Mouse (Mus musculus): ENCODE measurements around the gene Phkg2. TPM values are rescaled to one million over a fixed set of nuclear protein-coding genes. Genes with fewer than 3 reads are reported as not detected.

Phkg2 gene
- polyA plus RNA-seq, 1 experiment = 143 TPM

DNA sequence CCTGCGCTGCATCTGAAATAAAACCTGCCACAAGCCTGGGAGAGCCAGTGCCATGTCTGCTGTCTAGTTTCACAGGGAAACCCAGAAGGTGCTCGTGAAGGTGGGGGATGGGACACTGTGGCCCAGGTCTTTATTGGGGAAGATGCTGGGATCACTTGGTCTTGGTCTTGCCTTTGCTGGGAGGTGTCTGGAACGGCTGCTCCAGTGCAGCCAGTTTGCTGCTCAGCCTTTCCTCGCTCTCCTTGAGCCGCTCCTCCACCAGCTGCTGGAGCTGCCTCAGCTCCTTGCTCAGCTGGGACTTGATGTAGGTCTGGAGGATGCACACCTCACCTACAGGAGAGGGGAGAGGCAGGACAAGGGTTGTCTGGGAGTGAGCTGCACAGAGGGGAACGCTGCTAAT is 10.1 kb downstream of the Phkg2 start:
- Histone ChIP-seq H3K27ac (ENCODE audit: insufficient read depth, low read length) (no peak overlapping the region), H3K4me3 (ENCODE audit: insufficient read depth, low read length) (no peak overlapping the region), H3K4me1 (ENCODE audit: control insufficient read depth, insufficient read depth, low read length) (peaks cover 2% of the 10 kb centered on the region; the same call in 1 of the 2 replicates)
- TF ChIP-seq POLR2A (IDR thresholded peaks at IDR 0.05; ENCODE audit: extremely low read depth, insufficient read depth, low read length) (no peak), CTCF (IDR thresholded peaks at IDR 0.05; ENCODE audit: extremely low read depth, insufficient read depth, low read length) (no peak)

DNA sequence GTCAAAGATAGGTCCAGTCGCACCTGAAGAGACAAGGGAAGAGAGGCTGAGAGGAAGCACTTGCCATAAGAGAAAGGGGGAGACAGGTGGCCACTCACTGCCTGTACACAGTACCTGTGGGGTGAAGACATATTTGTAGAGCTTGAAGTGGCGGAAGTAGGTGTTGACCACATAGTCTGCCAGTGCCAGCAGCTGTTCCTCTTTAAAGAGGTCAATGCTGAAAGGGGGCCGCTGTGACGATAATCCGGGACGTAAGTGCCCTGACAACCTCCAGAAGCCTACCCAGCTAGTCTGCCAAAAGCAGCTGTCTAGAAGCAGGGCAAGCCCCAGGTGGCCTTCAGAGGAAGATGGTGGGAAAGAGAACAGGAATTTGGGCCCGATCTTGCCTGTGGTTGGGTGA is 11.9 kb downstream of the Phkg2 start:
- Histone ChIP-seq H3K27ac (ENCODE audit: insufficient read depth, low read length) (no peak overlapping the region), H3K4me3 (ENCODE audit: insufficient read depth, low read length) (no peak overlapping the region), H3K4me1 (ENCODE audit: control insufficient read depth, insufficient read depth, low read length) (peaks cover 8% of the 10 kb centered on the region)
- no peak for TF ChIP-seq CTCF (IDR thresholded peaks at IDR 0.05; ENCODE audit: extremely low read depth, insufficient read depth, low read length)
- TF ChIP-seq POLR2A (IDR thresholded peaks at IDR 0.05; ENCODE audit: extremely low read depth, insufficient read depth, low read length) = no peak

DNA sequence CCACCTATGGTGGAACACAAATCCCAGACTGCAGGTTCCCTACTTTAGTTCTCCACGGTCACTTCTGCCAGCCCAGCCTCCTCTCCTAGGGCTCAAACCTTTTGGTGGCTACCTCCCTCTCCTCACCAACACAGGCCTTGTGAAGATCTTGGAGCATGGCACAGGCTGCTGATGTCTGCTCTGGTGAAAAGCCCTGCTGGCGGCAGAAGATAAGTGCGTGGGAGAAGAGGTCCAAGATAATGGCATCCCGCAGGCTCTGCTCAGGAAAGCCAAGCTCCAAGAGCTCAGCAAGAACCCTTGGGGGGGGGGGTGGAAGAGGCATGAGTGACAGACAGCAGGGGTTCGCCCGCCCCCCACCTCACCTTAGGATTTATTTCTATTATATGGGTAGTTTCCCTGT is 13.0 kb downstream of the Phkg2 start:
- Histone ChIP-seq H3K27ac (ENCODE audit: insufficient read depth, low read length) (no peak overlapping the region), H3K4me3 (ENCODE audit: insufficient read depth, low read length) (no peak overlapping the region), H3K4me1 (ENCODE audit: control insufficient read depth, insufficient read depth, low read length) (peaks cover 8% of the 10 kb centered on the region)
- TF ChIP-seq POLR2A (IDR thresholded peaks at IDR 0.05; ENCODE audit: extremely low read depth, insufficient read depth, low read length) (no peak), CTCF (IDR thresholded peaks at IDR 0.05; ENCODE audit: extremely low read depth, insufficient read depth, low read length) (no peak)

GRCm38 (mm10) chr7:127587196-127587595 is 14.1 kb downstream of the Phkg2 start:
- Histone ChIP-seq H3K4me3 (ENCODE audit: insufficient read depth, low read length) (no peak overlapping the region; the same call in 1 of the 2 replicates), H3K27ac (ENCODE audit: insufficient read depth, low read length) (no peak overlapping the region), H3K4me1 (ENCODE audit: control insufficient read depth, insufficient read depth, low read length) (peaks cover 8% of the 10 kb centered on the region)
- TF ChIP-seq CTCF (IDR thresholded peaks at IDR 0.05; ENCODE audit: extremely low read depth, insufficient read depth, low read length) (no peak), POLR2A (IDR thresholded peaks at IDR 0.05; ENCODE audit: extremely low read depth, insufficient read depth, low read length) (no peak)

- H3K4me1 ChIP-seq (ENCODE audit: control insufficient read depth, insufficient read depth, low read length) = peaks cover 8% of the 10 kb centered on the region
- no peak for TF ChIP-seq CTCF (IDR thresholded peaks at IDR 0.05; ENCODE audit: extremely low read depth, insufficient read depth, low read length)
- peak; percentile 82 for TF ChIP-seq POLR2A (IDR thresholded peaks at IDR 0.05; ENCODE audit: extremely low read depth, insufficient read depth, low read length)
- no peak within 1 kb of the TSS for H3K27ac ChIP-seq (ENCODE audit: insufficient read depth, low read length)
- H3K4me3 ChIP-seq (ENCODE audit: insufficient read depth, low read length) = peak within 1 kb of the TSS; percentile 76
Measured at GRCm38 (mm10) chr7:127588011-127588871, 15.1 kb downstream of the Phkg2 start, which contains the start of the genes Ccdc189 and Rnf40. Gene Ccdc189, minus strand, starts transcription at chr7:127588595. Gene Rnf40, plus strand, starts transcription at chr7:127588767.

DNA sequence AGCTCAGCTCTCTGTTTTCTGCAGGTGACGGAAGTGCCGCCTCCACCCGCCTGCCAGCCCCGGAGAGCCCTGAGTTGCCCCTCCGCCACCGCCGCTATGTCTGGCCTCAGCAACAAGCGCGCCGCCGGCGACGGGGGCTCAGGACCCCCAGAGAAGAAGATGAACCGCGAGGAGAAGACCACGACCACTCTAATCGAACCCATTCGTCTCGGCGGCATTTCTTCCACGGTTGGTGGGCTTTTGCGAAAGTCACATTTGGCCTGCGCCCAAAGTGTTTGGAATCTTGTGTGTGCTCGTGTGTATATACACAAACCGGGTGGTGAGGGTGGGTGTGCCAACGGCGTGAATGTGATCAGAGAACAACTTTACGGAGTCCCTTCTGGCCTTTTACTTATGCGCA is 15.8 kb downstream of the Phkg2 start:
- no peak overlapping the region for H3K27ac ChIP-seq (ENCODE audit: insufficient read depth, low read length)
- H3K4me3 ChIP-seq (ENCODE audit: insufficient read depth, low read length) = peak overlapping the region; percentile 76
- peaks cover 8% of the 10 kb centered on the region for H3K4me1 ChIP-seq (ENCODE audit: control insufficient read depth, insufficient read depth, low read length)
- TF ChIP-seq CTCF (IDR thresholded peaks at IDR 0.05; ENCODE audit: extremely low read depth, insufficient read depth, low read length) (no peak), POLR2A (IDR thresholded peaks at IDR 0.05; ENCODE audit: extremely low read depth, insufficient read depth, low read length) (no peak)

GRCm38 (mm10) chr7:127589637-127590036 is 16.5 kb downstream of the Phkg2 start:
- peaks cover 8% of the 10 kb centered on the region for H3K4me1 ChIP-seq (ENCODE audit: control insufficient read depth, insufficient read depth, low read length)
- TF ChIP-seq POLR2A (IDR thresholded peaks at IDR 0.05; ENCODE audit: extremely low read depth, insufficient read depth, low read length) = no peak
- TF ChIP-seq CTCF (IDR thresholded peaks at IDR 0.05; ENCODE audit: extremely low read depth, insufficient read depth, low read length) = no peak
- H3K4me3 ChIP-seq (ENCODE audit: insufficient read depth, low read length) = peak overlapping the region; percentile 76; the same call in 1 of the 2 replicates
- no peak overlapping the region for H3K27ac ChIP-seq (ENCODE audit: insufficient read depth, low read length)

GRCm38 (mm10) chr7:127591108-127591507 is 18.0 kb downstream of the Phkg2 start:
- H3K4me1 ChIP-seq (ENCODE audit: control insufficient read depth, insufficient read depth, low read length) = peaks cover 8% of the 10 kb centered on the region
- no peak for TF ChIP-seq POLR2A (IDR thresholded peaks at IDR 0.05; ENCODE audit: extremely low read depth, insufficient read depth, low read length)
- TF ChIP-seq CTCF (IDR thresholded peaks at IDR 0.05; ENCODE audit: extremely low read depth, insufficient read depth, low read length) = no peak
- H3K4me3 ChIP-seq (ENCODE audit: insufficient read depth, low read length) = no peak overlapping the region
- H3K27ac ChIP-seq (ENCODE audit: insufficient read depth, low read length) = no peak overlapping the region

- Histone ChIP-seq H3K4me1 (ENCODE audit: control insufficient read depth, insufficient read depth, low read length) (peaks cover 6% of the 10 kb centered on the region), H3K4me3 (ENCODE audit: insufficient read depth, low read length) (no peak overlapping the region), H3K27ac (ENCODE audit: insufficient read depth, low read length) (no peak overlapping the region)
- TF ChIP-seq CTCF (IDR thresholded peaks at IDR 0.05; ENCODE audit: extremely low read depth, insufficient read depth, low read length) = no peak
- no peak for TF ChIP-seq POLR2A (IDR thresholded peaks at IDR 0.05; ENCODE audit: extremely low read depth, insufficient read depth, low read length)
Measured at GRCm38 (mm10) chr7:127592575-127592974, 19.4 kb downstream of the Phkg2 start.

DNA sequence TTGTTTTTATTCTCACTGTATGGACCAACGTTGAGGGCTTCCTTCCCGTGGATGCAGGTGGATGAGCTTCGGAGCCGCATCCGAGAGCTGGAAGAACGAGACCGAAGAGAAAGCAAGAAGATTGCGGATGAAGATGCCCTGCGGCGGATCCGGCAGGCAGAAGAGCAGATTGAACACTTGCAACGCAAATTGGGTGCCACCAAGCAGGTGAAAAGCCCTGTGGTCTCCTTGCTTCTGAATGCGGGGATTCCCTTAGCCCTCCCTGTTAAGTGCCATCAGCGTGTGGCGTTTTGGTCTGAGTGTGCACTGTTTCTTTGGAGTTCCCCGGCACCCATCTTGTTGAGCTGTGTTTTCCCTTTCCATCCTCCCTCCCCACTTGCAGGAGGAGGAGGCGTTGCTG is 23.6 kb downstream of the Phkg2 start:
- Histone ChIP-seq H3K27ac (ENCODE audit: insufficient read depth, low read length) (no peak overlapping the region), H3K4me3 (ENCODE audit: insufficient read depth, low read length) (no peak overlapping the region), H3K4me1 (ENCODE audit: control insufficient read depth, insufficient read depth, low read length) (no peaks in the 10 kb centered on the region)
- TF ChIP-seq CTCF (IDR thresholded peaks at IDR 0.05; ENCODE audit: extremely low read depth, insufficient read depth, low read length) (no peak), POLR2A (IDR thresholded peaks at IDR 0.05; ENCODE audit: extremely low read depth, insufficient read depth, low read length) (no peak)

Measured in cortical plate, adult 2 months (tissue).